Mouse (Mus musculus) small intestine, adult 2 months (tissue): ENCODE measurements around the gene Krtap5-4.

Source experiments
- CTCF ChIP-seq: fragments of 200-500 bp; IDR thresholded peaks from 2 replicates; pipeline ENCODE4 v1.5.1; 2012; ENCODE audit warnings: low read depth, mild to moderate bottlenecking, control low read depth, inconsistent platforms, low read length, moderate library complexity, mixed read lengths; ENCODE audit not compliant: insufficient replicate concordance, insufficient read length; ENCODE audit errors: extremely low read depth
- POLR2A ChIP-seq: fragments of 200-500 bp; IDR thresholded peaks from 2 replicates; pipeline ENCODE4 v1.6.1; 2012; ENCODE audit warnings: low read depth, mild to moderate bottlenecking, control low read depth, inconsistent platforms, low read length, moderate library complexity

GRCm38 (mm10) chr7:142331281-142331680 is 27.9 kb downstream of the Krtap5-4 start:
- TF ChIP-seq CTCF = no peak
- TF ChIP-seq POLR2A = no peak
